Mouse (Mus musculus) gastrocnemius, adult 2 months (tissue): Measurements from ENCODE around the gene Cdon. TPM values are rescaled to one million over a fixed set of nuclear protein-coding genes. Genes with fewer than 3 reads are reported as not detected.
A peak's percentile ranks its signal among the peaks of the same experiment; 100 is the strongest.

ENCODE experiments used
- DNase-seq: peaks from one replicate; pipeline ENCODE4 v3.0.0; 2022
- H3K27ac ChIP-seq: fragments of 200-600 bp; 2 replicates; pipeline ENCODE4 v1.8.1; 2022; ENCODE audit warnings: mild to moderate bottlenecking
- H3K4me3 ChIP-seq: fragments of 200-600 bp; 2 replicates; pipeline ENCODE4 v1.8.1; 2022; ENCODE audit warnings: mild to moderate bottlenecking, moderate library complexity
- CTCF ChIP-seq: fragments of 200-600 bp; IDR thresholded peaks from 2 replicates; pipeline ENCODE4 v1.8.1; 2022; ENCODE audit warnings: antibody characterized with exemption, mild to moderate bottlenecking, moderate library complexity
- intact Hi-C: fragments of 180-260 bp; cut with DNase I; formaldehyde crosslinking; loops from one replicate; pipeline ENCODE4 v1.15.1; 2025
- total RNA-seq, 2 experiments: library from RNA; stranded (reverse); gene quantifications; 2 replicates each; pipeline ENCODE4 v1.2.3; 2021

Cdon gene
- total RNA-seq, 2 experiments from 2014 or later = 12.4 to 12.9 TPM

DNA sequence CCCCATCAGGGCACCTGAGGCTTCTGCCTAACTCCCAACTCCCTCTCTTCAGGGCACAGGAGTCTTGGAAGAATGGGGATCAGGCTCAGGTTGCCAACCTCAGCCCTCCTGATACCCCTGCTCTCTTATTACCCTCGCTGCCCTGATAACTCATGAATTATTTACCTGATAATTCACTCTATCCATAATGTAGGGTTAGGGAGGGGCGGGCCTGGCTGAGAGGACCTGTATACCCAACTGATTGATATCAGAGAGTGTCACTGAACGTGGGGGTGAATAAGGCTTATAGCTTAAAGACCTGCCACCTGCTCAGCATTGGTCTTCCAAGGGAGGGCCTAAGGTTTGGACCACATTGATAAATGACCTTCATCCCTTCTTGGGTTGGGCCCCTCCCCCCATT, 97.2 kb downstream of the Cdon start, which contains the start of gene Gm1113:
Gene Gm1113, minus strand, starts transcription at position 101 of the 400 bp plus-strand sequence.
- no peak within 1 kb of the TSS for H3K4me3 ChIP-seq
- DNase-seq = no peak
- no peak for TF ChIP-seq CTCF
- H3K27ac ChIP-seq = no peak within 1 kb of the TSS
- intact Hi-C loops = no loop called here

DNA sequence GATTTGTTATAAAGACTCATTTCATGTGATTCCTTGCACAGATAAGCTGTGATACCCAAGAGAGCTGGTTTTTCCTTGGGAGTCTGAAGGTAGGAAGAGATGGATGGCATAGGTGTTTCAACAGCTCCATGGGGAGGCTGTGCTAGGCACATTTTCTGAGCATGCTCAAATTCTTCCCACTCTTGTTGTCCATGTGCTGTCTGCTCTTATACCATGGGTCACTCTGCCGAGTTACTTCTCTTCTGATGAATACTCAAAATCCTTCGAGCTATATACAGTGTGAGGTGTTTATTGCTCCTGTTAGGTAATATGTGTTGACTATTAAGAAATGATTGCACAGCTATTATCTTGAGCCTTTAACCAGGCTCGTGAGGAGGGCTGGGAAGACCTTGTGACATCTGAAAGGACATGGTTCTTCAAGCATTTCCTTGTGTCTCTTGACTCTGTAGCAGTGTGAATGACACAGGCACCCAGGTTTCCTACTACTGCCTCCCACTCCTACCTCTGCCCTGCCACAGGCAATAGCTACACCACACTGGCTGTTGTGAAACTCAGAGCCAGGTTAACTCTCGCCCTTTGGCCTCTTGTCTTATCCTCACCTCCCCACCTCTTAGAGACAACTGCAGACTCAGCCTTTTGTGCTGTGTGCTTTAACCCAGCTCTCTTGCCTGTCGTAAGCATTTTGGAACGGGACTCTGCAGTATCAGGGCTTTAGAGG, 99.9 kb downstream of the Cdon start:
- no peak for DNase-seq
- Histone ChIP-seq H3K27ac (no peak overlapping the region), H3K4me3 (no peak overlapping the region)
- no peak for TF ChIP-seq CTCF
- intact Hi-C loops = loop anchor here (5.0 kb wide), 1 partner anchor 98 kb away; the partner anchor contains the start of gene Cdon

DNA sequence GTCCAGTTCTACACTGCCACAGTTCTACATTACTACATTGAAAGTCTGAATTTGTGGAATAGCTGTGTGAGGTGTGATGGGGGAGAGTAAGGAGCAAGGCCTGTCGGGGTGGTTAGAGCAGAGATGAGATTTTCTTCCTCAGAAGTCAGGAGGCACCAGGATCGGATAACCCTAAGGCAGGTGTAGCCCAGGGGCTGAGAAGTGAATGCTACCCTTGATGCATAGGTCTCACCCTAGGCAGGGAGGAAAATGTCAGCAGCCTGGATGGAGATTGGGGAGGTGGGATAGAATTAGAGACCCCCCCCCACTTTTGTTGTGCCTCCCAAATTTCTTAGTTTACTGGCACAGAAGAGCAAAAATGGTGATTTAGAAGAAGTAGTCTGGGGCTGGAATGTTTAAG, 101.3 kb downstream of the Cdon start:
- no peak for TF ChIP-seq CTCF
- Histone ChIP-seq H3K4me3 (no peak overlapping the region), H3K27ac (no peak overlapping the region)
- DNase-seq = no peak
- intact Hi-C loops = loop anchor here (5.0 kb wide), 1 partner anchor 100 kb away; the partner anchor contains the start of gene Cdon

DNA sequence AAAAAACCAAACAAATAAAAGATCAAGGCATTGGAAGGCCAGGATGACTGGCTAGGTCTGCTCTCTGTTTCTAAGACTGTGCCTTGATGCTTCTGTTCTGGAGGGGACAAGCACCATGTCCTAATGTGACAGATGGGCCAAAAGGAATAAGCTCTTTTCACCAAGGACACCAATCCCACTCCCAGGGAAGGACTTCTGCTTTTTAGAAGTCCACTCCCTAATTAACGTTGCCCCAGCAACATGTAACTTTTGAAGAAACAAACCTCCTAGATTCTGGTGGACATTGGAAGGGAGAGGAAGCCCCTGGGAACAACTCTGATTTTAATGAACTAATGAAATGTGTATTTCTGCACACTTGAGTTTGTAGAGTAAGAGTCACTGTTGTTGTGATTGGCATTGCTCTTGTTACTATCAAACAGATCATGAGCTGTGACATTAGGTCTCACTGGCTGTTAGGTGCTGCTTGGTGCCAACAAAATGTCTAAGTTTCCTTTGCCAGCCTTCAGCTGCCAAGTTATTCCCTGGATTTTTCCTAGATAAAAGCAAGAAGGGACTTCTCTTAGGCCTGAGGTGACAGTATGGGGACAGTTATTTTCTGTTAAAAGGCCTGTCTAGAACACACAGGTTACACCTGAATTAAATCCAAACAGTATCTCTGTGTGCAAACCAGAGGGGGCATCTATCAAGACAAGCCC, 102.0 kb downstream of the Cdon start:
- H3K4me3 ChIP-seq = no peak overlapping the region
- TF ChIP-seq CTCF = no peak
- no peak for DNase-seq
- intact Hi-C loops = loop anchor here (5.0 kb wide), 1 partner anchor 101 kb away; the partner anchor contains the start of gene Cdon
- H3K27ac ChIP-seq = peak overlapping the region; percentile 67; the same call in 1 of the 2 replicates

DNA sequence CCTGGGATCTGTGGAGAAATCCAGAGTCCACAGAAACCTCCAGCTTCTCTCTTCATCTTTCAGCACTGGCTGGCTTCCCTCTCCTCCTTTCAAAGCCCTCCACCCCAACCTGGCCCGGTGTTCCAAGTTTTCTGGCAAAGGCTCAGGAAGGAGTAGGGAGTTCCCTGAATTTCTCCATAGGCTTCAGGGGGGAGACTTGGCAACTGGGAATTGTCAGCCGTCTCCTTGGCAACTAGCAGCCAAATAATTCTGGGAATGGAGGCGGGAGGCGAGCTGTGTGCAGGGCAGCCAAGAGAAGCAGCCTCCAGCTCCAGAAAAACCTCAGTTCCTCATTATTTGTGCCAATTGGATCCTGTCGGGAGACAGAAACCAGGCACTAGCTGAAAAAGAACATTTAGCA, 102.6 kb downstream of the Cdon start:
- Histone ChIP-seq H3K27ac (peak overlapping the region; percentile 67), H3K4me3 (peak overlapping the region; percentile 15; the same call in 1 of the 2 replicates)
- DNase-seq = peak; percentile 59
- intact Hi-C loops = loop anchor here (5.0 kb wide), 1 partner anchor 101 kb away; the partner anchor contains the start of gene Cdon
- no peak for TF ChIP-seq CTCF

DNA sequence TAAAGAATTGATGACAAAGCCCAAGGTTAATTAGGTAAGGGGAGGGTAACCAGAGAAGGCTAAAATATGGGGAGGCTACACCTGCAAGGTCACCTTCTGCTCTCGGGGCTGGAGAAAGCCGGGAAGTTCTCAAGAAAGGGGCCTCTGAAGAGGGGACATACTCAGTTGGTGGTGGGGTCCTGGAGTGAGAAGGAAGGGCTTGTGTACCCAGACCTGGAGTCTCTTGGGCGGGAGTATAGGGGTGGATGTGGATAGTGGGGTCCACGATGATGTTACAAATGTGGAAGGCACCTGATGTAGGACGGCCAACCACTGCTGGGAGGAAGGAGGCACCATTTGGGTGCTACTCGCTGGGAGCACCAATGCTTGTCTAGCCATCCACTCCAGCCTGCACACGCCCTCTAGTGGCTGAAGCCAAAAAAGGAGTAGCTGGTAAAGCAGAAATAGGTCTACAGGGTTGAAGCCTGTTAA, 103.0 kb downstream of the Cdon start:
- peak; percentile 79 for DNase-seq
- Histone ChIP-seq H3K4me3 (peak overlapping the region; percentile 15; the same call in 1 of the 2 replicates), H3K27ac (peak overlapping the region; percentile 67)
- intact Hi-C loops = loop anchor here (1.0 to 5.0 kb wide), 2 partner anchors 102 to 242 kb away; partner anchors contain the start of gene Cdon
- peak; percentile 92 for TF ChIP-seq CTCF

DNA sequence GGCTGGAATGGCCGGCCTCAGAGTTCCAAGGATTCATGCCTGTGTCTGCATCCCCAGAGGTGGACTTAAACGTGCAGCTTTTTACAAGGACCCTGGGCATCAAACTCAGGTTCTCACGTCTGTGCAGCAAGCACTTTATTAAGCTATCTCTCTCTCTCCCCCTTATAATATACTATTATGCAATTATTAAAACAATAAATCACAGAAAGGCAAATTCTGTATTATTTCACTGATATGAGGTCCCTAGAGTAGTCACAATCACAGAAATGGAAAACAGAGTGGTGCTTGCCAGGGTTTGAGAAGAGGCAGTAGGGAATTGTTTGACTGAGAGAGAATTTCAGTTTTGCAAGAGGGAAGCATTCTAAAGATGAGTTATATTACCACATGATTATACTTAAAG, 108.2 kb downstream of the Cdon start:
- no peak for DNase-seq
- intact Hi-C loops = no loop called here
- H3K4me3 ChIP-seq = no peak overlapping the region
- no peak overlapping the region for H3K27ac ChIP-seq
- no peak for TF ChIP-seq CTCF

DNA sequence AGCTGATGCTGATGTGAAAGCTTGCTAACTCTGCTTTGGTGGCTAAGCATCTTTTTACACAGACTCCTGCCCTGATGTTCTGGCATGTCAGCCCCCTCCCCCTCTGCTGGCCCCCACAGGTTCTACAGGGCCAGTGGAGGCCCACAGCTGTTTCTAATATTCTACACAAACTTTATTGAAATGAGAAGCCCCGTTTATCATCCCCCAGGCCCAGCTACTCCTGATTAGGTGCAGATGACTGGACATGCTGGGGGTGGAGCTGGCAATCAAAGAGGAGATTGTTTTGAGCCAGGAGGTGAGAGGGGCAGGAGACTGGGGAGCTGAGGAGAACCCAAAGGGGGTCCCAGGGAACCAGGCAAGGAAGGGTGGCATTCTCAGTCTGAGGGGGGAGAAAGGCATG, 108.9 kb downstream of the Cdon start:
- H3K27ac ChIP-seq = no peak overlapping the region

DNA sequence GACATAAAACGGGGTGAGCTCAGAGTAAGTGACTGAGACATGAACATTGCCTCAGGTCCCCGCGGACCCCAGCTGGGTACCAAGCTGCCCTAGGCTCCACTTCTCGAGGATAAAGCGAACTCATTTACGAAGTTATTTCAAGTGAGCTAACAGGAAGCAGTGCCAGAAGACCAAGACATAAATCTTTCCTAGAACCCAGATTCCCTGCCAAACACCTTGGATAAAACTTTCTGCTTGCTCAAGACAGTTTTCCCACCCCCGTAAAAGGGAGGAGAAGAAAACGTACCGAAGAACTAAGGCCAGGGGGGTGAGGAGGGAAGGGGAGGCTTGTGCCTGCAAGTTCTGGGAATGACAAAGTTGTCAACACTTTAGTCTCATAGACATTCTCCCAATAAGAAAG, 112.3 kb downstream of the Cdon start:
- Histone ChIP-seq H3K4me3 (no peak overlapping the region), H3K27ac (no peak overlapping the region)
- no peak for TF ChIP-seq CTCF
- intact Hi-C loops = no loop called here
- DNase-seq = no peak

More for the DNA sequence above, 108.9 kb downstream of the Cdon start:
- no peak overlapping the region for H3K4me3 ChIP-seq
- no peak for TF ChIP-seq CTCF
- intact Hi-C loops = no loop called here
- no peak for DNase-seq

DNA sequence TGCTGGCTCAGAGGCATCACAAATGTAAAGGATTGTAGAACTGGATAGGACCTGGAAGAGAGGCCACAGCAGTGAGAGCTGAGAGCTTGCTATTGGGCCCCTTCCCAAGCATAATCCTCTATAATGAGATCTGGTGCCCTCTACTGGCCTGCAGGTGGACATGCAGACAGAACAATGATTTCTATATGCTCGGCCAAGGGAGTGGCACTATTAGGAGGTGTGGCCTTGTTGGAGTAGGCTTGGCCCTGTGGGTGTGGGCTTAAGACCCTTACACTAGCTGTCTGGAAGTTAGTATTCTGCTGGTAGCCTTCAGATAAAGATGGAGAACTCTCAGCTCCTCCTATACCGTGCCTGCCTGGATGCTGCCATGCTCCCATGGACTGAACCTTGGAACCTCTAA, 114.2 kb downstream of the Cdon start:
- peak; percentile 91 for TF ChIP-seq CTCF
- intact Hi-C loops = loop anchor here (1.0 kb wide), 1 partner anchor 253 kb away; no protein-coding TSS in a partner anchor
- H3K4me3 ChIP-seq = no peak overlapping the region
- H3K27ac ChIP-seq = no peak overlapping the region
- no peak for DNase-seq

DNA sequence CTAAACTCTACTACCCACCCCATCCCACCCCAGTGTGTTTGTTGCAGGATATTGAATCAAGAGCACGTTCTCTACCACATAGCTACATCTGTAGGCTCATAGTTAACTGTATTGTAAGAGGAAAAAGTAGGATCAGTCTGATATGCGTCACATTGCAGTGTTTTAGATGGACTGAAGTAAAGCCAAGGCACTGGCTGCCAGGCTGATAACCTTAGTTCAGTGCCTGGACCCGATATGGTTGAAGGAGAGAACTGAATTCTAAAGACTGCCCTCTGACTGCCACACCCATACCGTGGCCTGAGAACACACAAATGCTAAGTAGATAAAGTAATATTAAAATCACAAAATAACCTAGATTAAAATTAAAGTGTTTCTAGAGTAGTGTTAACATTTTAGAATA, 114.9 kb downstream of the Cdon start:
- H3K4me3 ChIP-seq = no peak overlapping the region
- intact Hi-C loops = loop anchor here (1.0 kb wide), 1 partner anchor 254 kb away; no protein-coding TSS in a partner anchor
- no peak overlapping the region for H3K27ac ChIP-seq
- no peak for DNase-seq
- TF ChIP-seq CTCF = no peak

DNA sequence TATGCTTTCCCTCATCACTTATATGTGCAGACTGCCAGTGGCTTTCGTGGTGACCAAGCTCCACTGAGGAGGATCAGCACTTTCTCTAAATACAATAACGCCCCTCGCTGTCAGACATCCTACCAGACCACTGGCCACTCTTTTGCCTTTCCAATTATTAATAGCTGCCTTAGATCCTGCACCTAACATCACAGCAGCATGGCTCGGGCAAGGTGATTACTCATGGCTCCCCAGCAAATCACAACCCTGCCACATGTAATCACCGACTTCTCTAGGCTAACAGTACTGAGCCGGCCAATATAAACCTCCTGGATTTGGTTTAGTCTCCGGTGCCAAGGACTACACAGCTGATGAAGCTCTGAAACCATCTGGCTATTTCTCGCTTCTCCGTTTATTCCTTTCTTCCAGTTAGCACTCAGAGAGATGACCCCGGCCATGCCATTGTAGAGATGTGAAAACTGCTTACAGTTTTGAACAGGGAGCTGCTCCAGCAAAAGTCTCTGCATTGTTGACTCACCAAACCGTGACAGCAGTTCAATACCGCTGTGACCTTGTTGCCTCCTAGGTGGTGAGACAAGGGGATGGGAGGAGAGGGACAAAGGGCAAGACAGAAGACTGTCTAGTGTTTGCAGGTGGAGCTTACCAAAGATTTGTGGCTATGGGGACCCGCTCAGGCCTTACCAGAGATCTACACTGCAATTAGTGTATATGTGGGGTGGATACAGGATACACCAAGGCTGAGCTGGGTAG, 118.2 kb downstream of the Cdon start:
- DNase-seq = no peak
- no peak for TF ChIP-seq CTCF
- no peak overlapping the region for H3K4me3 ChIP-seq
- intact Hi-C loops = no loop called here
- H3K27ac ChIP-seq = no peak overlapping the region
